Mouse (Mus musculus): ENCODE measurements at regions not wholly inside any gene's neighbourhood (a gene's known extent, or its start where the extent isn't known, plus 50 kb on each side); places are given as distances from the start of the nearest gene placed in this dataset.

GRCm38 (mm10) chr5:33548800-33549199 lies 80.6 kb downstream of the Fam53a start:
- DNase-seq (ENCODE audit: low read depth) = no peak

- DNase-seq (ENCODE audit: low read depth) = no peak
Observed at GRCm38 (mm10) chr5:33543372-33543771, 86.1 kb downstream of the Fam53a start.

- no peak for DNase-seq (ENCODE audit: low read depth)
Observed at GRCm38 (mm10) chr5:33542643-33543042, 86.8 kb downstream of the Fam53a start.

GRCm38 (mm10) chr5:33542000-33542554 lies 87.4 kb downstream of the Fam53a start:
- DNase-seq (ENCODE audit: low read depth) = no peak

GRCm38 (mm10) chr5:33540259-33540658 lies 89.2 kb downstream of the Fam53a start:
- DNase-seq (ENCODE audit: low read depth) = no peak

- no peak for DNase-seq (ENCODE audit: low read depth)
Observed at GRCm38 (mm10) chr5:33537429-33537828, 92.0 kb downstream of the Fam53a start.

- DNase-seq (ENCODE audit: low read depth) = no peak
Observed at GRCm38 (mm10) chr5:33537017-33537416, 92.4 kb downstream of the Fam53a start.

- DNase-seq (ENCODE audit: low read depth) = no peak
Observed at GRCm38 (mm10) chr5:33536261-33536660, 93.2 kb downstream of the Fam53a start.

- DNase-seq (ENCODE audit: low read depth) = no peak
Observed at GRCm38 (mm10) chr5:33535145-33536010, 94.1 kb downstream of the Fam53a start.

GRCm38 (mm10) chr5:33534345-33534744 lies 95.1 kb downstream of the Fam53a start:
- no peak for DNase-seq (ENCODE audit: low read depth)

GRCm38 (mm10) chr5:33533185-33533584 lies 96.2 kb downstream of the Fam53a start:
- DNase-seq (ENCODE audit: low read depth) = no peak

GRCm38 (mm10) chr5:33531263-33531662 lies 97.5 kb upstream of the Nkx1-1 start:
- no peak for DNase-seq (ENCODE audit: low read depth)

- no peak for DNase-seq (ENCODE audit: low read depth)
Observed at GRCm38 (mm10) chr5:33529771-33530170, 96.0 kb upstream of the Nkx1-1 start.

GRCm38 (mm10) chr5:33528971-33529670 lies 95.3 kb upstream of the Nkx1-1 start:
- DNase-seq (ENCODE audit: low read depth) = no peak

- no peak for DNase-seq (ENCODE audit: low read depth)
Observed at GRCm38 (mm10) chr5:33527750-33528149, 94.0 kb upstream of the Nkx1-1 start.

GRCm38 (mm10) chr5:33527316-33527715 lies 93.5 kb upstream of the Nkx1-1 start:
- DNase-seq (ENCODE audit: low read depth) = no peak

GRCm38 (mm10) chr5:33521951-33522742 lies 88.4 kb upstream of the Nkx1-1 start:
- no peak for DNase-seq (ENCODE audit: low read depth)

- no peak for DNase-seq (ENCODE audit: low read depth)
Observed at GRCm38 (mm10) chr5:33520856-33521255, 87.1 kb upstream of the Nkx1-1 start.

- no peak for DNase-seq (ENCODE audit: low read depth)
Observed at GRCm38 (mm10) chr5:33519394-33519793, 85.6 kb upstream of the Nkx1-1 start.

GRCm38 (mm10) chr5:33518860-33519259 lies 85.1 kb upstream of the Nkx1-1 start:
- no peak for DNase-seq (ENCODE audit: low read depth)

- DNase-seq (ENCODE audit: low read depth) = no peak
Observed at GRCm38 (mm10) chr5:33517625-33518024, 83.8 kb upstream of the Nkx1-1 start.

- no peak for DNase-seq (ENCODE audit: low read depth)
Observed at GRCm38 (mm10) chr5:33516211-33516610, 82.4 kb upstream of the Nkx1-1 start.

Measured in gonadal fat pad, adult 2 months (tissue).